In the genomic region with DNA sequence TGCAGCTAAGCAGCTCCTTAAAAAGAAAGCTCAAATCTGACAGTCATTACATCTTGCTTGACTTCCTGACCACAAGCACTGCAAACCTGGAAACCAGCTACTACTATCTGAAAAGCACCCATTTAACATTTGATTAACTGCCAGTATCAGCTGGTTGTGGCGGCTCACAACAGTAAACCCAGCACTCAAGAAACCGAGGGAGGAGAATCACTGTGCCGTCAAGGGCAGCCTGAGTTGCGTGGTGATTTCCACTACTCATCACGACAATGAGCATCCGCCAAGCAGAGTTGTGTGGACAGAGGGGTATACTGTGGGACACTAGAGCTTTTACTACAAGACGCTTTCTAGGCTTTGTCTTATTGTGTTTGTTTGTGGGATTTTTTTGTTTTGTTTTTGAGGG, we compare ENCODE assay signal across 13 mouse cellular contexts. TPM values are rescaled to one million over a fixed set of nuclear protein-coding genes. Genes with fewer than 3 reads are reported as not detected.
DNase-seq lines count a peak whose midpoint lies in the region; ATAC-seq and TF ChIP-seq lines count a peak whose summit lies in the region.
"Had no signal": no experiment of that assay in that cellular context is flagged by ENCODE, and none has a peak within 500 bp of the region (broad histone marks: within the 10 kb centered on the region; RNA-seq: fewer than 3 reads in every experiment).

No protein-coding gene starts in this region.

- H3K4me1 ChIP-seq in kidney, embryonic 15.5 days: peaks cover 28% of the 10 kb centered on the region
- peaks cover 13 to 17% of the 10 kb centered on the region in 2 experiments for H3K4me1 ChIP-seq in MEL (ENCODE audit: control insufficient read depth in 1 of 2, insufficient read depth in 2 of 2, low read length in 2 of 2)
- peaks cover 51% of the 10 kb centered on the region for H3K4me1 ChIP-seq in heart, embryonic 16.5 days (ENCODE audit: control insufficient read depth, insufficient read depth, low read length)

- no peak for TF ChIP-seq POLR2A in MEL (IDR thresholded peaks at IDR 0.05; ENCODE audit: control insufficient read depth in 1 of 2, insufficient read depth in 1 of 2, low read depth in 1 of 2, low read length in 2 of 2, poor library complexity in 1 of 2)

- no peaks in the 10 kb centered on the region for H3K9me3 ChIP-seq in kidney, embryonic 15.5 days (replicated peaks)
- no peaks in the 10 kb centered on the region for H3K9me3 ChIP-seq in MEL (replicated peaks; ENCODE audit: insufficient read depth, low read length)
- H3K9me3 ChIP-seq in heart, embryonic 16.5 days (replicated peaks; ENCODE audit: control insufficient read depth, low read length): no peaks in the 10 kb centered on the region
- H3K9me3 ChIP-seq: hindbrain, embryonic 12.5 days; midbrain, embryonic 13.5 days had no signal

- 0 out of 2 replicates have a peak overlapping the region, but pooled peaks have one; percentile 14 for H3K4me2 ChIP-seq in kidney, embryonic 15.5 days
- peak overlapping the region; percentile 54 for H3K4me2 ChIP-seq in heart, embryonic 16.5 days (ENCODE audit: low read depth, low read length)
- H3K4me2 ChIP-seq: hindbrain, embryonic 12.5 days; midbrain, embryonic 13.5 days had no signal

- no peaks in the 10 kb centered on the region for H3K36me3 ChIP-seq in kidney, embryonic 15.5 days
- H3K36me3 ChIP-seq in MEL (ENCODE audit: control insufficient read depth in 1 of 2, insufficient read depth in 2 of 2, low read length in 2 of 2): peaks cover 11 to 60% of the 10 kb centered on the region in 2 experiments
- no peaks in the 10 kb centered on the region for H3K36me3 ChIP-seq in heart, embryonic 16.5 days (ENCODE audit: control insufficient read depth, insufficient read depth)
- H3K36me3 ChIP-seq: hindbrain, embryonic 12.5 days; midbrain, embryonic 13.5 days had no signal

- H3K9ac ChIP-seq in kidney, embryonic 15.5 days: no peak overlapping the region
- H3K9ac ChIP-seq in MEL (ENCODE audit: control insufficient read depth, low read depth, low read length, poor library complexity, severe bottlenecking): no peak overlapping the region; the same call in 1 of the 2 replicates
- H3K9ac ChIP-seq in heart, embryonic 16.5 days (ENCODE audit: low read length): peak overlapping the region; percentile 47
- H3K9ac ChIP-seq: hindbrain, embryonic 12.5 days; midbrain, embryonic 13.5 days had no signal

- no peak for ATAC-seq in kidney, embryonic 15.5 days (replicated peaks; ENCODE audit: low FRiP score)
- no peak for ATAC-seq in heart, embryonic 16.5 days (replicated peaks; ENCODE audit: extremely low read depth, insufficient read depth, low FRiP score)
- ATAC-seq: forebrain, embryonic 16.5 days; midbrain, embryonic 13.5 days; Patski had no signal

- H3K4me3 ChIP-seq in kidney, embryonic 15.5 days (replicated peaks): no peak overlapping the region
- no peak overlapping the region for H3K4me3 ChIP-seq in MEL (ENCODE audit: control insufficient read depth in 1 of 2, insufficient read depth in 1 of 2, low read depth in 2 of 2, low read length in 2 of 2)
- peak overlapping the region; percentile 23; the same call in 1 of the 2 replicates for H3K4me3 ChIP-seq in heart, embryonic 16.5 days (ENCODE audit: low read length)
- H3K4me3 ChIP-seq: hindbrain, embryonic 12.5 days; midbrain, embryonic 13.5 days had no signal

- TF ChIP-seq RAD21 in MEL (IDR thresholded peaks at IDR 0.05; ENCODE audit: low read depth, low read length): no peak

- no peak for DNase-seq in kidney, postnatal 14 days
- DNase-seq in MEL (ENCODE audit: low read depth, low spot score): peak; percentile 68
- DNase-seq in mesoderm, embryonic 11.5 days (ENCODE audit: low read depth, low spot score): peak; percentile 2
- no peak for DNase-seq in cerebellum, adult 8-10 months
- no peak for DNase-seq in kidney, adult 11 months
- DNase-seq in gastrocnemius, postnatal 25 days: no peak
- DNase-seq: cerebellum, postnatal 14 days had no signal

- H3K79me2 ChIP-seq in MEL (ENCODE audit: control insufficient read depth, insufficient read depth, low read length, poor library complexity): peaks cover 76% of the 10 kb centered on the region

- no peak overlapping the region for H3K27ac ChIP-seq in kidney, embryonic 15.5 days
- no peak overlapping the region for H3K27ac ChIP-seq in MEL (ENCODE audit: control insufficient read depth, low read depth, low read length)
- peak overlapping the region; percentile 73 for H3K27ac ChIP-seq in heart, embryonic 16.5 days (ENCODE audit: low read length)
- H3K27ac ChIP-seq: hindbrain, embryonic 12.5 days; midbrain, embryonic 13.5 days had no signal

- H3K27me3 ChIP-seq in kidney, embryonic 15.5 days: no peaks in the 10 kb centered on the region
- no peaks in the 10 kb centered on the region for H3K27me3 ChIP-seq in MEL (ENCODE audit: control insufficient read depth in 1 of 2, insufficient read depth in 2 of 2, low read length in 2 of 2)
- H3K27me3 ChIP-seq in heart, embryonic 16.5 days (ENCODE audit: control insufficient read depth, insufficient read depth, low read length): no peaks in the 10 kb centered on the region
- H3K27me3 ChIP-seq: hindbrain, embryonic 12.5 days; midbrain, embryonic 13.5 days; Patski had no signal

- TF ChIP-seq CTCF in MEL (IDR thresholded peaks at IDR 0.05 in 2 of 3, conservative IDR thresholded peaks at IDR 0.05 in 1 of 3; ENCODE audit: control insufficient read depth in 1 of 3, insufficient read depth in 1 of 3, low read depth in 2 of 3, low read length in 3 of 3, poor library complexity in 1 of 3, severe bottlenecking in 1 of 3): no peak

- 43% methylated on average over 7 of the region's 7 CpGs for WGBS in kidney, embryonic 15.5 days
- 17% methylated on average over 7 of the region's 7 CpGs for WGBS in heart, embryonic 16.5 days

- TF ChIP-seq EP300 in MEL (IDR thresholded peaks at IDR 0.05; ENCODE audit: low read depth in 1 of 2, low read length in 2 of 2): peak in 1 of 2 experiments; percentile 70; a peak in 2 of 4 replicates

TF ChIP-seq in MEL, 35 proteins besides CTCF, POLR2A, EP300 and RAD21:
- TF ChIP-seq MAX (IDR thresholded peaks at IDR 0.05; ENCODE audit: low read length) (peak; percentile 30; the same call in 1 of the 2 replicates), JUND (IDR thresholded peaks at IDR 0.05; ENCODE audit: low read depth, low read length) (no peak), MEF2A (IDR thresholded peaks at IDR 0.05; ENCODE audit: extremely low read depth, insufficient replicate concordance, low read depth, low read length, poor library complexity, severe bottlenecking) (no peak), TCF12 (IDR thresholded peaks at IDR 0.05; ENCODE audit: low read depth, low read length) (no peak), RCOR1 (IDR thresholded peaks at IDR 0.05; ENCODE audit: low read depth, low read length) (peak; percentile 100), MXI1 (IDR thresholded peaks at IDR 0.05; ENCODE audit: low read depth, low read length) (peak; percentile 71), ETS1 (IDR thresholded peaks at IDR 0.05; ENCODE audit: low read depth, low read length) (peak; percentile 92), MYB (IDR thresholded peaks at IDR 0.05; ENCODE audit: low read depth, low read length) (peak; percentile 47; the same call in 1 of the 2 replicates), SIN3A (IDR thresholded peaks at IDR 0.05; ENCODE audit: low read length) (peak; percentile 88), GATA1 (IDR thresholded peaks at IDR 0.05; ENCODE audit: low read depth, low read length) (peak; percentile 67), ELF1 (IDR thresholded peaks at IDR 0.05; ENCODE audit: low read depth, low read length) (0 out of 2 replicates have a peak, but pooled peaks have one; percentile 18), MAFK (IDR thresholded peaks at IDR 0.05; ENCODE audit: borderline replicate concordance, low read depth, low read length) (peak; percentile 70; the same call in 1 of the 2 replicates)
TF ChIP-seq in MEL: peak in this region for 9.

RNA-seq across cellular contexts. Expression of a gene that starts 4.8 kb away (rescaled TPM):
- 253 and 254 TPM in 2 replicates for polyA plus RNA-seq in kidney, embryonic 15.5 days (2015; fragmentation: Nextera tagmentation; extraction: Ambion mirVana)
- 154 and 191 TPM in 2 replicates for total RNA-seq in MEL (2012; rRNA removed)
- polyA plus RNA-seq in MEL (2012; ENCODE audit: insufficient read depth in 1 of 2, insufficient read length in 2 of 2, low read depth in 1 of 2, low replicate concordance in 2 of 2, missing spikeins in 1 of 2): 100 to 1,000 TPM in 1 of 2 experiments, not detected in 1; 211 TPM
- 310 and 348 TPM in 2 replicates for polyA plus RNA-seq in heart, embryonic 16.5 days (2015; fragmentation: Nextera tagmentation; extraction: Ambion mirVana)
- total RNA-seq in gastrocnemius, postnatal 25 days (2021): 10 to 100 TPM; 34.5 to 38.6 TPM

Comparison
In these comparisons a context has a peak if more than half of its experiments do, and no peak if none do; other contexts are left out.
1. DNase-seq: peak in MEL (single experiment) and mesoderm, embryonic 11.5 days (single experiment); none in kidney, postnatal 14 days (single experiment), cerebellum, adult 8-10 months (single experiment), kidney, adult 11 months (single experiment) and gastrocnemius, postnatal 25 days (single experiment).